Mouse (Mus musculus) lung, embryonic 16.5 days (tissue): ENCODE results near the gene Gadd45b. TPM values are rescaled to one million over a fixed set of nuclear protein-coding genes. Genes with fewer than 3 reads are reported as not detected.

Source experiments
- ATAC-seq: fragments of 200-750 bp; cut with Nextera tagmentation; 2 replicates; pipeline ENCODE4 v1.8.0; 2017; ENCODE audit warnings: low read depth, mild to moderate bottlenecking, moderate library complexity
- H3K27ac ChIP-seq: fragments of 300-500 bp; sonication (generic); 2 replicates; pipeline ENCODE4 v1.5.1; 2014; ENCODE audit warnings: mild to moderate bottlenecking, control low read depth, low read length
- H3K27me3 ChIP-seq: fragments of 300-500 bp; sonication (generic); 2 replicates; pipeline ENCODE4 v1.6.1; 2014; ENCODE audit warnings: low read depth, low read length, mixed read lengths; ENCODE audit not compliant: control insufficient read depth, insufficient read depth
- H3K36me3 ChIP-seq: fragments of 300-500 bp; sonication (generic); 2 replicates; pipeline ENCODE4 v1.6.1; 2014; ENCODE audit warnings: low read length; ENCODE audit not compliant: control insufficient read depth, insufficient read depth
- H3K4me1 ChIP-seq: fragments of 300-500 bp; sonication (generic); replicated peaks from 2 replicates; pipeline ENCODE4 v1.6.1; 2014; ENCODE audit warnings: low read length, mixed read lengths; ENCODE audit not compliant: control insufficient read depth, insufficient read depth
- H3K4me2 ChIP-seq: fragments of 300-500 bp; sonication (generic); 2 replicates; pipeline ENCODE4 v1.6.1; 2014; ENCODE audit warnings: low read depth, low read length, control low read depth
- H3K4me3 ChIP-seq: fragments of 300-500 bp; sonication (generic); 2 replicates; pipeline ENCODE4 v1.5.1; 2014; ENCODE audit warnings: mild to moderate bottlenecking, low read length, control low read depth
- H3K9ac ChIP-seq: fragments of 300-500 bp; sonication (generic); 2 replicates; pipeline ENCODE4 v1.6.1; 2014; ENCODE audit warnings: low read length, control low read depth
- H3K9me3 ChIP-seq: fragments of 300-500 bp; sonication (generic); 2 replicates; pipeline ENCODE4 v1.6.1; 2016; ENCODE audit warnings: low read length; ENCODE audit not compliant: control insufficient read depth
- WGBS: fragments of 180-500 bp; shearing (Covaris S2); extraction: QIAGEN DNeasy Blood & Tissue Kit; methylation state at CpG from one replicate; pipeline ENCODE4 v1.1.7; 2014; 5-methylcytosine and 5-hydroxymethylcytosine counted together
- polyA plus RNA-seq: library from polyadenylated mRNA; unstranded; fragments of >200 nt; fragmentation: Nextera tagmentation; extraction: Ambion mirVana; gene quantifications from 2 replicates; pipeline ENCODE4 v1.2.1, GENCODE M21; 2015

Gadd45b gene
- polyA plus RNA-seq, 1 experiment from 2014 or later: 57.3 TPM

- H3K27me3 ChIP-seq: no peaks in the 10 kb centered on the region
- peak overlapping the region; percentile 59 for H3K27ac ChIP-seq
- peak overlapping the region; percentile 96 for H3K4me3 ChIP-seq
- peak overlapping the region; percentile 92 for H3K9ac ChIP-seq
- peak overlapping the region; percentile 97 for H3K4me2 ChIP-seq
- H3K4me1 ChIP-seq: peaks cover 25% of the 10 kb centered on the region
- no peaks in the 10 kb centered on the region; the same call in 1 of the 2 replicates for H3K36me3 ChIP-seq
- ATAC-seq: peak; percentile 38
- WGBS: 2% methylated on average over 15 of the region's 15 CpGs
- H3K9me3 ChIP-seq: no peaks in the 10 kb centered on the region
Measured at GRCm38 (mm10) chr10:80917336-80917778, 12.5 kb upstream of the Gadd45b start.

GRCm38 (mm10) chr10:80917779-80918434 is 12.0 kb upstream of the Gadd45b start, which contains the start of gene Lmnb2:
Lmnb2 (minus strand) TSS chr10:80918245.
- WGBS: under 1% methylated on average over 57 of the region's 61 CpGs
- no peaks in the 10 kb centered on the region for H3K9me3 ChIP-seq

GRCm38 (mm10) chr10:80921923-80922322 is 8.0 kb upstream of the Gadd45b start:
- Histone ChIP-seq H3K9me3 (no peaks in the 10 kb centered on the region), H3K4me2 (peak overlapping the region; percentile 71), H3K27ac (peak overlapping the region; percentile 84), H3K4me1 (peaks cover 17% of the 10 kb centered on the region), H3K9ac (peak overlapping the region; percentile 68), H3K4me3 (peak overlapping the region; percentile 48), H3K27me3 (no peaks in the 10 kb centered on the region), H3K36me3 (no peaks in the 10 kb centered on the region)
- peak; percentile 68 for ATAC-seq
- 2% methylated on average over 16 of the region's 16 CpGs for WGBS

More at GRCm38 (mm10) chr10:80917779-80918434, 12.0 kb upstream of the Gadd45b start, which contains the start of gene Lmnb2:
- Histone ChIP-seq H3K4me3 (peak within 1 kb of the TSS; percentile 96), H3K27ac (peak within 1 kb of the TSS; percentile 59), H3K4me2 (peak within 1 kb of the TSS; percentile 97), H3K27me3 (no peaks in the 10 kb centered on the region), H3K4me1 (peaks cover 25% of the 10 kb centered on the region), H3K9ac (peak within 1 kb of the TSS; percentile 92), H3K36me3 (no peaks in the 10 kb centered on the region; the same call in 1 of the 2 replicates)
- ATAC-seq: peak; percentile 67

- Histone ChIP-seq H3K27me3 (no peaks in the 10 kb centered on the region), H3K4me2 (no peak overlapping the region), H3K36me3 (no peaks in the 10 kb centered on the region), H3K27ac (no peak overlapping the region), H3K4me1 (peaks cover 7% of the 10 kb centered on the region; the same call in 1 of the 2 replicates), H3K4me3 (no peak overlapping the region), H3K9ac (no peak overlapping the region), H3K9me3 (no peaks in the 10 kb centered on the region)
- WGBS: 34% methylated on average over 3 of the region's 3 CpGs
- no peak for ATAC-seq
Measured at GRCm38 (mm10) chr10:80925472-80925871, 4.4 kb upstream of the Gadd45b start.

- Histone ChIP-seq H3K4me1 (peaks cover 26% of the 10 kb centered on the region), H3K9me3 (no peaks in the 10 kb centered on the region), H3K27ac (peak overlapping the region; percentile 99), H3K27me3 (no peaks in the 10 kb centered on the region; the same call in 1 of the 2 replicates), H3K36me3 (no peaks in the 10 kb centered on the region), H3K4me2 (peak overlapping the region; percentile 89), H3K4me3 (peak overlapping the region; percentile 59), H3K9ac (peak overlapping the region; percentile 75)
- under 1% methylated on average over 48 of the region's 48 CpGs for WGBS
- ATAC-seq: peak; percentile 44
Measured at GRCm38 (mm10) chr10:80928586-80929298, 1.1 kb upstream of the Gadd45b start.

GRCm38 (mm10) chr10:80930361-80931152 is 684 bp downstream of the Gadd45b start:
- Histone ChIP-seq H3K4me1 (peaks cover 33% of the 10 kb centered on the region), H3K27me3 (no peaks in the 10 kb centered on the region; the same call in 1 of the 2 replicates), H3K36me3 (no peaks in the 10 kb centered on the region), H3K4me3 (peak overlapping the region; percentile 66), H3K4me2 (peak overlapping the region; percentile 85), H3K27ac (peak overlapping the region; percentile 53), H3K9ac (peak overlapping the region; percentile 76), H3K9me3 (no peaks in the 10 kb centered on the region)
- ATAC-seq: no peak
- WGBS: under 1% methylated on average over 45 of the region's 45 CpGs

- no peak for ATAC-seq
- 8% methylated on average over 11 of the region's 14 CpGs for WGBS
- no peaks in the 10 kb centered on the region; the same call in 1 of the 2 replicates for H3K27me3 ChIP-seq
- H3K4me3 ChIP-seq: peak overlapping the region; percentile 66
- no peaks in the 10 kb centered on the region for H3K9me3 ChIP-seq
- peak overlapping the region; percentile 85 for H3K4me2 ChIP-seq
- H3K27ac ChIP-seq: no peak overlapping the region
- H3K4me1 ChIP-seq: peaks cover 39% of the 10 kb centered on the region
- no peaks in the 10 kb centered on the region for H3K36me3 ChIP-seq
- peak overlapping the region; percentile 76 for H3K9ac ChIP-seq
Measured at GRCm38 (mm10) chr10:80931153-80931671, 1.3 kb downstream of the Gadd45b start.

- ATAC-seq: no peak
- Histone ChIP-seq H3K27me3 (no peaks in the 10 kb centered on the region; the same call in 1 of the 2 replicates), H3K4me1 (peaks cover 43% of the 10 kb centered on the region), H3K4me3 (peak overlapping the region; percentile 66), H3K9me3 (no peaks in the 10 kb centered on the region), H3K9ac (peak overlapping the region; percentile 76), H3K36me3 (no peaks in the 10 kb centered on the region), H3K4me2 (peak overlapping the region; percentile 85), H3K27ac (peak overlapping the region; percentile 7; the same call in 1 of the 2 replicates)
- 5% methylated on average over 26 of the region's 26 CpGs for WGBS
Measured at GRCm38 (mm10) chr10:80931695-80932094, 1.8 kb downstream of the Gadd45b start.
